Mouse (Mus musculus): ENCODE measurements around the gene Haghl. TPM values are rescaled to one million over a fixed set of nuclear protein-coding genes. Genes with fewer than 3 reads are reported as not detected.
A peak's percentile ranks its signal among the peaks of the same experiment; 100 is the strongest.
"Not testable (repeated sequence)": the region's sequence is repeated elsewhere in the genome, so short reads cannot be mapped to it uniquely, and the experiment has no call there.

Haghl gene
- polyA plus RNA-seq, 1 experiment: 66.1 TPM

DNA sequence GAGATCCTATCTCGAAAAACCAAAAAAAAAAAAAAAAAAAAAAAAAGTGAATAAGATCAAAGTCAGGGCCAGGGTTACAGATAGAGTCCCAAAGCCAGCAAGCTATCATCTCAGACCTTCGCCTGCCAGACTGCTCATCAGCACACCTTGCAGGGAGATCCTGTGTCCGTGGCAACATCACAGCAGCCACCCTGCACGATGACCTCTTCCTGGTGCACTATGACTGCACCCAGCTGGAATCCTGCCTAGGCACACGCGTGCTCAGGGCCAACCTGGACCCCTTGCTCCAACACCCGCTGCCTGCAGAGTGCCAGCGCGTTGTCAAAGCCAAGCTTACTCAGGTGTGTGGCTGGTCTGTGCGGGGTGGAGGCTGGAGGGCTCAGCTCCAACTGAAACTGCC lies 41.2 kb downstream of the Haghl start:
- DNase-seq (ENCODE audit: low spot score): no peak

DNA sequence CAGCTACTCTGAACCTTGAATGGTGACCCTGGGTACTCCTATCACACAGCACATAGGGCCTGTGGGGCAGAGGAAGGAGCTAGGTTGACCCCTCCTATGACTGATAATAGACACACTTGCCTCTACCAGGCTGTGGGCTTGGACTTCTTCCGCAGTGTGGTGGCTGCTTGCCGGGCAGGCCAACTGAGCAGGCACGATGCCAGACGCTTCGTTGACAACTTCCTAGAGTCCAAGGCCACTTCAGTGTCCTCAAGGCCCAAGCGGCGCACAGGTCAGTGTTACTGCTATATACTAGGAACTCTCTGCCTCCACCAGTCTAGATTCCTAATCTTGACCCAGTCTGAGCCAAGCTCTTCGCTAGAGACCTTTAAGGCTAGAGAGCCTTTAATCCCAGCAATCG lies 41.6 kb downstream of the Haghl start:
- no peak for DNase-seq (ENCODE audit: low spot score)

DNA sequence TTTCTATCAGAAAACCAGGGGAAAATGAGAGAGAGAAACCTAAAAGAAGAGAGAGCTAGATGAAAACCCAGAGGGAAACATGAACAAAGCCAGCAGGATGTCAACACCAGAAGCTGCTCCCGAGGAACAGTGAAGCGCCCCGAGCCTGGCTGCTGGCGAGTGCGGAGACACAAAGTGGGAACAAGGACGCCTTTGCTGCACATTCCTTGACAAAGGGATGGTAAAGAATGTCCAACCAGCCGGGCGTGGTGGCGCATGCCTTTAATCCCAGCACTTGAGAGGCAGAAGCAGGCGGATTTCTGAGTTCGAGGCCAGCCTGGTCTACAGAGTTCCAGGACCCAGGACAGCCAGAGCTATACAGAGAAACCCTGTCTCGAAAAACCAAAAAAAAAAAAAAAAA lies 44.0 kb downstream of the Haghl start:
- not testable (repeated sequence) for DNase-seq (ENCODE audit: low spot score)

DNA sequence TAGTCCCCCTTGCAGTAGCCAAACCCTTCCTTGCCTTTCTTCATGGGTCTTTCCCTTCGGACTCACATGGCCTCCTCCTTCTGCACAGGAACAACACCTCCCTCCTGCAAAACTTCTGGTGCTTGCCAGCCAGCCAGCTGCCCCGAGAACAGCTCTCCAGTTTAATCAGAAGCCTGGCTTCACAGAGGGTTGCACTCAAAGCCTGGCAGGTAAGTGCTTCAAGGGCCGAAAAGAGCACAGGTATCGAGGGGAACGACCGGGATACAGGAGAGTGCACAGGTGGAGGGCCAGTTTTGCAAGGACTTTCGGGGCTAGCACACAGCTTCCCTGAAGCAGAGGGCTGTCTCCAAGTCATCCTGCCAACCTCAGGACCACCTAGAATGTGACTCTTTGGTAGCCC lies 46.6 kb downstream of the Haghl start:
- no peak for DNase-seq (ENCODE audit: low spot score)

DNA sequence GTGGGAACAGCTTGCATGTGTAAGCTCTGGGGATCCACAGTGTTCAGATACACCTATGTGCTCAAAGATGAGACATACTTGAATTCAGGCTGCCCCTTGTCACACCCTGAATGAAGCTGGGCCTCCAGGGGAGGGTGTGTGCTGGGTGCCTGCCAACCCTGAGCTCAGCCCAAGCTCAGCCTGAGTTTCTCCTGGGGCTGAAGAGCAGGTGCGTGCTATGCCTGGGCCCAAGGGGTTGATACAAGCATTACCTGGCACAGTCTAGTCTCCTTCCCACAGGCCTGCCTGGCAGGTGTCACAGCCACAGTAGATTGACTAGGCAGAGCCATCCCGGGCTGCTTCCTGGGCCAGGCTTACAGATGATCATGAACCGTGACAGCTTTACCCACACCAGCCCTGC lies 49.7 kb downstream of the Haghl start, which contains the start of gene Mslnl:
Gene Mslnl, plus strand, starts transcription at position 298 of the 400 bp plus-strand sequence.
- DNase-seq (ENCODE audit: low spot score): no peak

DNA sequence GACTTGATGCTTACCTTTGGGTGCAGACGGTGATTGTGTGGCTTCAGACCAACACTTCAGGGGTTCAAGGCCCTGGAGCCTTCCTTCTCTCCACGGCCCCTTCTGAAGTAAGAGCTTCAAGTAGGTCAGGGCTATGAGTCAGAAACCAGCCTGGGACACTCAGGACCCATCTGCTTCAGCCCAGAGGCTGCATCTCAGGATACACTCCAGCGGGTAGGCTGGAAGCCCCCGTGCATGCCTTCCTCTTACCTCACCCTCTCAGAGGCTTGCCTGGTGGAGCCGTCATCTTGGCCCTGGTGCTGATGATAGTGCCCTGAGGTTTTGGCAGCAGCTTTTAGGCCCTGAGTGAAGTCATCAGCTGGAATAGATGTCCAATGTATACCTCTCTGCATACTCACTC lies 50.2 kb downstream of the Haghl start:
- no peak for DNase-seq (ENCODE audit: low spot score)

DNA sequence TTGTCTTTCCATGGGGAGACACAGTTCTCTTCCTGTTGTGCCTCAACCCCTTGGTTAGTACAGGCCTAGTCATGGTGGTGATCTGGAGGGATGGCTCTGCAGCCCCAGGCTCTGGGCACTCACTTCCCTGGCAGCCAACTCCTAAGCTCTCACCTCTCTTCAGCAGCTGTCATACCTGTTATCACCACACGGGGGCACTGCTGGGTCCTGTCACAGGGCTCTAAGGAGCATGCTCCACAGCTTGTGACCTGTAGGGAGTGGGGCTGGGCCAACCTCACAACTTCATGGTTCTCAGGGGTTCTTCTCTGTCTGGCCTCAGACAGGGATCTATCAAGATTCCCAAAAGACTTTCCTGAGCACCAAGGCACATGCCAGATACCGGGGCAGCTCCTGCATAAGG lies 53.4 kb downstream of the Haghl start:
- DNase-seq (ENCODE audit: low spot score): peak; percentile 63

Other genes with a start within 250 kb of the Haghl start
- 1.2 and 1.5 TPM in 2 replicates for gene Sox8, start 215.0 kb downstream of the Haghl start, polyA plus RNA-seq (2012; rRNA removed)
- 12.5 and 16.6 TPM in 2 replicates for gene Lmf1, start 206.6 kb downstream of the Haghl start, polyA plus RNA-seq (2012; rRNA removed)
- not detected in 2 replicates for gene Gng13, start 68.5 kb downstream of the Haghl start, polyA plus RNA-seq (2012; rRNA removed)
- 2.2 TPM in 2 replicates for gene Chtf18, start 58.3 kb downstream of the Haghl start, polyA plus RNA-seq (2012; rRNA removed)
- gene Rpusd1, start 58.0 kb downstream of the Haghl start, polyA plus RNA-seq (2012; rRNA removed): 16.2 and 21.7 TPM in 2 replicates
- 0.73 and 1.1 TPM in 2 replicates for gene Mslnl, start 49.6 kb downstream of the Haghl start, polyA plus RNA-seq (2012; rRNA removed)
- 11.1 and 29.7 TPM in 2 replicates for gene Msln, start 31.3 kb downstream of the Haghl start, polyA plus RNA-seq (2012; rRNA removed)
- 24.8 and 26.1 TPM in 2 replicates for gene Narfl, start 11.9 kb downstream of the Haghl start, polyA plus RNA-seq (2012; rRNA removed)
- gene Ccdc78, start 907 bp upstream of the Haghl start, polyA plus RNA-seq (2012; rRNA removed): 0.06 and 0.18 TPM in 2 replicates
- 96.2 and 131 TPM in 2 replicates for gene Fam173a, start 7.2 kb upstream of the Haghl start, polyA plus RNA-seq (2012; rRNA removed)
- gene AC134908.4, start 10.0 kb upstream of the Haghl start, polyA plus RNA-seq (2012; rRNA removed): not detected in 2 replicates
- gene Metrn, start 11.5 kb upstream of the Haghl start, polyA plus RNA-seq (2012; rRNA removed): 15.4 and 16.5 TPM in 2 replicates
- 5.0 and 6.9 TPM in 2 replicates for gene Fbxl16, start 23.4 kb upstream of the Haghl start, polyA plus RNA-seq (2012; rRNA removed)
- 23.2 and 27.6 TPM in 2 replicates for gene Wdr24, start 38.0 kb upstream of the Haghl start, polyA plus RNA-seq (2012; rRNA removed)
- 55.9 and 60.7 TPM in 2 replicates for gene Jmjd8, start 43.2 kb upstream of the Haghl start, polyA plus RNA-seq (2012; rRNA removed)
- gene Stub1, start 47.7 kb upstream of the Haghl start, polyA plus RNA-seq (2012; rRNA removed): 209 and 230 TPM in 2 replicates
- 20.7 and 27.5 TPM in 2 replicates for gene Rhbdl1, start 51.6 kb upstream of the Haghl start, polyA plus RNA-seq (2012; rRNA removed)
- 16.8 and 20.6 TPM in 2 replicates for gene Gm20683, start 56.1 kb upstream of the Haghl start, polyA plus RNA-seq (2012; rRNA removed)
- gene Rhot2, start 59.2 kb upstream of the Haghl start, polyA plus RNA-seq (2012; rRNA removed): 52.4 and 62.0 TPM in 2 replicates
- 12.0 and 14.4 TPM in 2 replicates for gene Wdr90, start 75.8 kb upstream of the Haghl start, polyA plus RNA-seq (2012; rRNA removed)
- gene Mcrip2, start 83.1 kb upstream of the Haghl start, polyA plus RNA-seq (2012; rRNA removed): 11.0 and 13.6 TPM in 2 replicates
- gene Mettl26, start 89.4 kb upstream of the Haghl start, polyA plus RNA-seq (2012; rRNA removed): 61.0 and 67.8 TPM in 2 replicates
- gene Wfikkn1, start 95.2 kb upstream of the Haghl start, polyA plus RNA-seq (2012; rRNA removed): 0.77 and 0.93 TPM in 2 replicates
- 36.7 and 44.3 TPM in 2 replicates for gene Rab40c, start 134.1 kb upstream of the Haghl start, polyA plus RNA-seq (2012; rRNA removed)
- gene Pigq, start 159.3 kb upstream of the Haghl start, polyA plus RNA-seq (2012; rRNA removed): 48.7 and 53.5 TPM in 2 replicates
- gene Nhlrc4, start 159.3 kb upstream of the Haghl start, polyA plus RNA-seq (2012; rRNA removed): 0.15 TPM in 1 of 2 replicates, not detected in the other
- gene A930017K11Rik, start 166.9 kb upstream of the Haghl start, polyA plus RNA-seq (2012; rRNA removed): 0.06 and 0.07 TPM in 2 replicates
- 30.1 and 32.4 TPM in 2 replicates for gene Capn15, start 200.1 kb upstream of the Haghl start, polyA plus RNA-seq (2012; rRNA removed)

Measured in urinary bladder, adult 2 months (tissue).